Mouse (Mus musculus): ENCODE results near the gene Ccdc144b.

The Ccdc144b gene

DNA sequence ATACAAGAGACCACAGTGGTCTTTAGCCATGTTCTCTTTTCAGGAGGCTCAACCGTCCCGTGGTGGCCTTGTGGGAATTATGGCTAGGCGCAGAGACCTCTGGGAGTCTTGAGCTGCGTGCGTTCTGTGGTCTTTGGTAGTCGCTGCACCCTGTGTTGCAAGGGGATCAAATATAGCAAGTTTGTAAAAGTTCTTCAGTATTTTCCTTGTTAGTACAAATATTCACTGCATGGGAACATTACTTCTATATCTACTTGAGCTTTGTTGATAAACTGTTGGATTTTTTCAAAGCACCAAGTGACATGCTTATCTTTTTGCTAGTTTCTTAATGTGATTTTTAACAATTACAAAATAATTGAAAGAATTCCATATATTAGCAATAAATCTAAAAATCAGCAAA is at the start of gene Ccdc144b:
Gene Ccdc144b (minus strand): TSS at position 101 of the 400 bp plus-strand sequence.
- no peak for DNase-seq

- no peak for DNase-seq
Measured at GRCm38 (mm10) chr3:36095371-36095770, 42.0 kb upstream of the Ccdc144b start.

DNA sequence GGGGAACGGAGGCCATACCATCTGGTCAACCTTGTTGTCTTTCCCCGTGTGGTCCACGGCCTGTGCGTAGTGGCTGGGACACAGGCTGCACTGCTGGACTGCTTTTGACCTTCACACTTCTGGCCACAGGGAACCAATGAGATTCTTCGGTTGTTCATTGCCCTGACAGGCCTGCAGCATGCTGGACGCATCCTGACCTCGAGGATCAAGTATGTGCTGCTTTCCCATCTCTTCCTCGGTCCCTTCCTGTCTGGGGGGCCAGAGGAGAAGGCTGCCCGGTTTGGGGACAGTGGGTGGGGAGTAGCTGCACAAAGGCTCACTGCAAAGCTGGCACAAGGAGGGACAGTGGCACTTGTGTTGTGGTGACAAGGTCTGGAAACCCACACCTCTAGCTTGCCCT is 34.2 kb upstream of the Ccdc144b start:
- no peak for DNase-seq

GRCm38 (mm10) chr3:36085394-36085793 is 32.0 kb upstream of the Ccdc144b start:
- DNase-seq = no peak

GRCm38 (mm10) chr3:36083381-36083780 is 30.0 kb upstream of the Ccdc144b start:
- no peak for DNase-seq

DNA sequence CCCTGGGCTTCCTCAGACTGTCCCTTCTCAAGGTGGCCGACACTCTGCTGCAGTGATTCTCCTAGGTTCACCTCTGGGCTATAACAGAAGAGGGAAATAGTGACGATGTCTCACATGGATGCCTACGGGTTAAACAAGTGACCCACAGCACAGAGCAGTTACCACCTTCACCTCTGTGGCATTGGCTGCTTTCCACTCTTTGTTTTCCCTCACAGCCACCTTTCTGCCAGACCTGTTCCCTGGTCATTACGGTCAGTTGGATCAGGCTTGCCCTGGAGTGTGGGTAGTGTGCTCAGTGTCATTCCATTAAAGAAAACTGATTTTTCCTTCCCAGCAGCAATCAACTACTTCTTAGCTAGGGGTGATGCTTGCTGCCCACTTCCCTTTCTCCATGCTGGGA is 29.5 kb upstream of the Ccdc144b start:
- no peak for DNase-seq

DNA sequence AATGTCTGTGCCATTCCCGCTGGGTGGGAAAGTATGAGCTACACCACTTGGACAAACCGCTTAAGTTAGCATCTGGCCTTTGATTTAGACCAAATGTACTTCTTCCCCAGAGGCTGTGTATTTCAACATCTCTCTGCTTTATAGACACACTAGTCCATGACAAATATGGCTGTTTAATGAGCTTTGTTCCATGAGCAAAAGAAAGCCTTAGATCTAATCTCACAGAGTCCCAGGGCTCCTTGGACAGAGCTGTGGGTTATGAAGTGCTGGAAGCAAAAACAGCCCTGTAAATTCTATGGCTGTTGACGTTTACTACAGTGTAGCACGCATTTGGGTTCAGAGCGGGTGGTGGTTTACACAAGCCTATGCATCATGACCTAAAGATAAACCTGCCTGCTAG is 27.4 kb upstream of the Ccdc144b start:
- no peak for DNase-seq

DNA sequence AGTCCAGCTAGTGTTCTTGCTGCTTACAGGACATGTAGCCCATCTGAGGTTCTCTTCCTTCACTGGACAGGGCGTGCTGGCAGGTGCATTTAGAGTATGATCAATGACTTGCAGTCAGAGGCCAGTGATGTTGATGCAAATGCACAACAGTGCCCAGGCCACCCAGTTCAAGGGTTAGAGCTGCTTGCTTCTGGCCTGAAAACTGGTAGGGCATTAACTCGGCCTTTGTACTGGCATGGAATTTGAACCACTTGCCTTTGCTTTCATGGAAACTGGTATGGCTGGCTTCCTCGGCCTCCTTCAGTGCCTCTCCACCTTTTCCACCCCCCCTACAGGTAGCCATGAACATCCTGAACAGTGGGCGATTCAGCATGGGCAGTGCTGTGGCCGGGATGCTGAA is 26.5 kb upstream of the Ccdc144b start:
- DNase-seq = no peak

DNA sequence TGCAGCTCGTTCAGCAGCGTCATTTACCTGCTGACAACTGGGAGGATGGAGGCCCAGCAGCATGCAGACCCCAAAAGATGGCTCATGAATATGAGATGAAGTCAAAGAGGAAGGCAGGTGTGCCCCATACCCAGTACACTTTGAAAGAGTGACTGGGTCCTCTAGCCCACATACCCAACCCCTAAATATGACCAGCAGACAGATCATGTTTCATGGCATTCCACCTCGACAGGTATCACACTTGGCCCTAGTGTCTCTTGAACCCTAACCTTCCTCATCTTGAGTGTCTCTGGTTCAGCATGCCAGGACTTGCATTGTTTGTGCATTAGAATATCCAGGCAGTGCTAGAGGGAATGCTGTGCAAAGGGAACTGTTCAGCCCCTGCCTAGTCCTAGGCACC is 24.0 kb upstream of the Ccdc144b start:
- DNase-seq = no peak

DNA sequence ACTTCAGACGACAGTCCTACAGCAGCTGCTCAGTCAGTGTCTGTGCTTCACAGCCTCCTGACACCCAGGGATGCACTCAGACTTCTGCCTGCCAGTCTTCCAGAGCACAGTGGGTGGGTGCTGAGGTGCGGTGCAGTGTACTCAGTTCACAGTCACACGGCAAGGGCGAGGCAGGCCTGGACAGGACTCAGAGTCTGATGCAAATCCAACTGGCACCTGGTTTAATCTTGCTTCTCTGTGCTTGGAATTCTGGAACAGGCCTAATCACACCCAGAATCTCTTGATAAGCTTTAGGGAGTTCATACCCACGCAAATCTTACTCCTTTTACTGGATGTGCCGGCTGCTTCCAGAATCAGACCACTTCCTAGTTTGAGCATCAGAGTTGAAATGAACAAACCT is 22.1 kb upstream of the Ccdc144b start:
- DNase-seq = no peak

DNA sequence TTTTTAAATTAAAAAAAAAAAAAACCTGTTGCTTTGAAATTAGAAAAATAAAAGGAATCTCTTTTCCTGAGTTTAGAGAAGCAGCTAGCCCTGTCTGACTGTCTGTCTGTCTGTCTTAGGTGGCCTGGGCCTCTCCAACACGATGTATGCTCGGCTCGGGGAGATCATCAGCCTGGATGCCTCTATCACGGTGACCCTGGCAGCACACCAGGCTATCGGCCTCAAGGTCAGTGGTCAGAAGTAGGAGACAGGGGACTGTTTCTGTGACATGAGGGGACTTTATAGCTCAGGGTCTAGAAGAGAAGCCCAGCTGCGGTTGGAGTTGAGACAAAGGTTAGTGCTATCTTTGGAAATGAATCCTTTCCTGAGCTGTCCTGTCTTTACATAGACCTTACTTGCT is 20.9 kb upstream of the Ccdc144b start:
- no peak for DNase-seq

DNA sequence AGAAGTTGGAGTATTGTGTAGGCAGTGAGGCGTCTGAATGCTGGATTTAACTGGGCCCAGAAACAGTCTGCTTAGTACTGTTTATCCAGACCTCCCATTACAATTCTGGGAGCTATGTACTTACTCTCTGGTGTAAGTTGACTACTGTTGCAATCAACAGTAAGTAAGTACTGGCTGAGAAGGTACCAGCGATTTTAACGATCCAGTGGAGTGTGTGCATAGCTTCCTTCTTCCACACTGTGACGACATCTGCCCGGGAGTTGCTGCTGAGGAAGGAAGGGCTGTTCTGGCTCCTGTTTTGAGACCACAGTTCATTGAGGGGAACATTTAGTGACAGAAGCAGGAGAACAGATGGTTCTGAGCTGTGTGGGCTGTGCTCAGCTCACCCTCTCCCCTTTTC is 17.7 kb upstream of the Ccdc144b start:
- no peak for DNase-seq

GRCm38 (mm10) chr3:36070436-36070835 is 17.1 kb upstream of the Ccdc144b start:
- no peak for DNase-seq

GRCm38 (mm10) chr3:36067731-36068130 is 14.4 kb upstream of the Ccdc144b start:
- no peak for DNase-seq

DNA sequence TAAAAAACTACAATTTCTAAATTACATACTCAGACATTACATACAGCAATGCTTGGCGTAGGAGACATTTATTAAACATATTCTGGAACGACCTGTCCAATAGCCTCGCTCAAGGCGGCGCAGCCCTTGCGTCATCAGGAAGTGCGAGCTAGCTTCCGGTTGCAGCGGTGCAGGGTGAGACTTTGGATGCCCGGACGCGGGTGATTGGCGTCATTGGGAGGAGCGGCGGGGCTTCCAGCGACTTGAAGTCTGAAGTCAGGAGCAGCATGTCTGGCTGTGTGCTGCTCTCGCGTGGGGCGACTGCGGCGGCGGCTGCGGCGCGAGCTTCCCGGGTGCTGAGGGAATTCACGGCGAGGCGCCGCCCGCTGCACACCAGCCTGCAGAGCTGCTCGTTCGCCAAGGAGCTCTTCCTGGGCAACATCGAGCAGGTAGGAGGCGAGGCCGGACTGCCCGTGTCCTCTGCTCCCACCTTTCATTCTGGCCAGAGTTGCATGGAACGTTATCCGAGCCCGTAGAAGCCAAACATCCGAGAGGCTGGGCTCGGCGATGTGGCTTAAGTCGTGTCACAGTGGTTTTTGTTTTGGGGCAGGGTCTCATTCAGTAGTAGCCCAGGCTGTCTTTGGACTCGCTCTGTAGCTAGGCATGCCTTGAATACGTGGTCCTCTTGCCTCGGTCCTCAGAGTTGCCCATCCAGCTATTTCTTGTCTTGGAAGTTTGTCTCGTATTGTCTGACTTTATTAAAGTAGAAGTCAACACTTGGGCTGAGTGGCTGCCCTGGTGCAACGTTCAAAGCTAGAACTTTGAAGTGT is 12.7 kb upstream of the Ccdc144b start, which contains the start of gene Acad9:
Gene Acad9 (plus strand): TSS at position 137 of the 809 bp plus-strand sequence.
- DNase-seq = peak; percentile 91 to 92

GRCm38 (mm10) chr3:36065166-36065565 is 11.8 kb upstream of the Ccdc144b start:
- DNase-seq = no peak

GRCm38 (mm10) chr3:36064592-36065061 is 11.3 kb upstream of the Ccdc144b start:
- no peak for DNase-seq

GRCm38 (mm10) chr3:36060096-36060850 is 6.9 kb upstream of the Ccdc144b start:
- peak; percentile 18 to 35 for DNase-seq

DNA sequence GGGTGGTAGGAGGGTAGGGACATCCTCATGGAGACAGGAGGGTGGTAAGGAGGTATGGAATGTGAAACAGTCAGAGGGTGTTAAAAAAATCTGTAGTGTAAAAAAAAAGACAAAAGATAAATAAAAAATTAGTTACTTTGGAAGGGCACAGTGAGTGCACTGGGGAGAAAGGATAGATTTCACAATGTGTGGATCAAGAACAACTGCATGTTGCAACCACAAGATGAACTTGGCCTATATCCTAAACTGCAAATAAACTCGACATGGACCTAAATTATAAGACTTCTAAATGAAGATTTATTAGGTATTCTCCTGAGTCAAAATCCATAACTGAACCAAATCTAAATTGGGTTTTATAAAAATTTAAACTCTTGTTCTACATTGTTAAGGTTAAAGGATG is 4.2 kb downstream of the Ccdc144b start:
- DNase-seq = no peak

GRCm38 (mm10) chr3:36045086-36045485 is 8.3 kb downstream of the Ccdc144b start:
- no peak for DNase-seq

DNA sequence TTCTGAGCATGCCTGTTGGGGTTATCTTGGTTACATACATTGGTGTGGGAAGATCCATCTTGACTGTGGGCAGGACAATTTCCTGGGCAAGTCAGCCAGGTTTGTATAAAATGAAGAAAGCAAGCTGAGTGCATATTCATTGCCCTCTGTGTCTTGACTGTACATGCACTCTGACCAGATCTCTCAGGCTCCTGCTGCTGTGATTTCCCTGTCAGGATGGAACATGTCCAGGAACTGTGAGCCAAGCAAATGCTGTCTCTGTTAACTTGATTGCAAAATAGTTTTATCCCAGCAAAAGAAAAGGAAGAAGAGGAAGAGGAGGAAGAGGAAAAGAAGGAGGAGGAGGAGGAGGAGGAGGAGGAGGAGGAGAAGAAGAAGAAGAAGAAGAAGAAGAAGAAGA is 8.8 kb downstream of the Ccdc144b start:
- DNase-seq = no peak

- no peak for DNase-seq
Measured at GRCm38 (mm10) chr3:36031740-36032510, 21.4 kb downstream of the Ccdc144b start.

DNA sequence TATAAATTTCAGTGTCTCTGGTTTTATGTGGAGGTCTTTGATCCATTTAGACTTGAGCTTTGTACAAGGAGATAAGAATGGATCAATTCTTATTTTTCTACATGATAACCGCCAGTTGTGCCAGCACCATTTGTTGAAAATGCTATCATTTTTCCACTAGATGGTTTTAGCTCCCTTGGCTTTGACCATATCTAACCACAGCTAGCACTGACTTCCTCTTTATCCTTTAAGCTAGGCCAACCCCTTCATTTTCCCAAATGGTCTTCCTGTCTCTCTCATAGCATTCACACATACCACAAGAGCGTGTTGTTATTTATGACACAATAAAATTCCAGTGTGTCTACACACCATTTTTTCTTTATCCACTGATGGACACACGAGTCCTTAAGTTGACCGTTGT is 23.4 kb downstream of the Ccdc144b start:
- no peak for DNase-seq

Measured in thymus, adult 18-20 months (tissue).